Mouse (Mus musculus) lung, embryonic 15.5 days (tissue): Measurements from ENCODE around the gene Stx4a. TPM values are rescaled to one million over a fixed set of nuclear protein-coding genes. Genes with fewer than 3 reads are reported as not detected.

Source experiments
- ATAC-seq: fragments of 200-750 bp; cut with Nextera tagmentation; 2 replicates; pipeline ENCODE4 v1.8.0; 2017; ENCODE audit warnings: moderate number of reproducible peaks, borderline replicate concordance; ENCODE audit not compliant: low FRiP score, low TSS enrichment; ENCODE audit errors: extremely low read depth
- H3K27ac ChIP-seq: fragments of 300-500 bp; sonication (generic); 2 replicates; pipeline ENCODE4 v1.5.1; 2015; ENCODE audit warnings: moderate library complexity, mild to moderate bottlenecking, inconsistent platforms
- H3K27me3 ChIP-seq: fragments of 300-500 bp; sonication (generic); 2 replicates; pipeline ENCODE4 v1.6.1; 2015; ENCODE audit warnings: inconsistent platforms
- H3K36me3 ChIP-seq: fragments of 300-500 bp; sonication (generic); 2 replicates; pipeline ENCODE4 v1.6.1; 2015; ENCODE audit warnings: inconsistent platforms
- H3K4me1 ChIP-seq: fragments of 300-500 bp; sonication (generic); 2 replicates; pipeline ENCODE4 v1.6.1; 2015; ENCODE audit warnings: inconsistent platforms
- H3K4me2 ChIP-seq: fragments of 300-500 bp; sonication (generic); 2 replicates; pipeline ENCODE4 v1.6.1; 2015; ENCODE audit warnings: inconsistent platforms, mild to moderate bottlenecking, moderate library complexity
- H3K4me3 ChIP-seq: fragments of 300-500 bp; sonication (generic); 2 replicates; pipeline ENCODE4 v1.5.1; 2015; ENCODE audit warnings: mild to moderate bottlenecking, inconsistent platforms
- H3K9ac ChIP-seq: fragments of 300-500 bp; sonication (generic); 2 replicates; pipeline ENCODE4 v1.6.1; 2015; ENCODE audit warnings: inconsistent platforms
- H3K9me3 ChIP-seq: fragments of 300-500 bp; sonication (generic); 2 replicates; pipeline ENCODE4 v1.6.1; 2016; ENCODE audit warnings: inconsistent platforms
- WGBS: fragments of 180-500 bp; shearing (Covaris S2); methylation state at CpG from one replicate; pipeline ENCODE4 v1.1.7; 2015; 5-methylcytosine and 5-hydroxymethylcytosine counted together
- polyA plus RNA-seq: library from polyadenylated mRNA; unstranded; fragments of >200 nt; fragmentation: Nextera tagmentation; extraction: Ambion mirVana; gene quantifications from 2 replicates; pipeline ENCODE4 v1.2.1, GENCODE M21; 2015

Gene Stx4a
- polyA plus RNA-seq, 1 experiment from 2014 or later, result 43.2 TPM

GRCm38 (mm10) chr7:127800435-127801009, 23.6 kb upstream of the Stx4a start, which contains the start of gene Hsd3b7:
Gene Hsd3b7 (plus strand): TSS chr7:127800604.
- Histone ChIP-seq H3K9me3 (no peaks in the 10 kb centered on the region), H3K27me3 (no peaks in the 10 kb centered on the region), H3K4me2 (peak within 1 kb of the TSS; percentile 52), H3K27ac (0 out of 2 replicates have a peak within 1 kb of the TSS, but pooled peaks have one; percentile 13), H3K4me1 (peaks cover 12% of the 10 kb centered on the region), H3K36me3 (peaks cover 46% of the 10 kb centered on the region), H3K9ac (peak within 1 kb of the TSS; percentile 18; the same call in 1 of the 2 replicates), H3K4me3 (peak within 1 kb of the TSS; percentile 31)
- WGBS, result 22% methylated on average over 6 of the region's 6 CpGs
- peak; percentile 89 for ATAC-seq

- H3K27me3 ChIP-seq, result no peaks in the 10 kb centered on the region
- peaks cover 12% of the 10 kb centered on the region for H3K4me1 ChIP-seq
- H3K4me2 ChIP-seq, result peak overlapping the region; percentile 52
- peaks cover 40% of the 10 kb centered on the region for H3K36me3 ChIP-seq
- peak overlapping the region; percentile 31 for H3K4me3 ChIP-seq
- H3K27ac ChIP-seq, result 0 out of 2 replicates have a peak overlapping the region, but pooled peaks have one; percentile 13
- WGBS, result 90% methylated on average over 8 of the region's 8 CpGs
- ATAC-seq, result no peak
- H3K9me3 ChIP-seq, result no peaks in the 10 kb centered on the region
- H3K9ac ChIP-seq, result peak overlapping the region; percentile 18; the same call in 1 of the 2 replicates
Observed at GRCm38 (mm10) chr7:127801010-127801621, 23.0 kb upstream of the Stx4a start.

- H3K36me3 ChIP-seq, result peaks cover 28% of the 10 kb centered on the region
- H3K4me1 ChIP-seq, result peaks cover 12% of the 10 kb centered on the region
- no peak for ATAC-seq
- H3K27me3 ChIP-seq, result no peaks in the 10 kb centered on the region
- H3K9ac ChIP-seq, result no peak overlapping the region
- H3K4me2 ChIP-seq, result no peak overlapping the region
- no peak overlapping the region for H3K27ac ChIP-seq
- WGBS, result 89% methylated on average over 17 of the region's 17 CpGs
- no peak overlapping the region for H3K4me3 ChIP-seq
- no peaks in the 10 kb centered on the region for H3K9me3 ChIP-seq
Observed at GRCm38 (mm10) chr7:127802313-127802712, 21.8 kb upstream of the Stx4a start.

DNA sequence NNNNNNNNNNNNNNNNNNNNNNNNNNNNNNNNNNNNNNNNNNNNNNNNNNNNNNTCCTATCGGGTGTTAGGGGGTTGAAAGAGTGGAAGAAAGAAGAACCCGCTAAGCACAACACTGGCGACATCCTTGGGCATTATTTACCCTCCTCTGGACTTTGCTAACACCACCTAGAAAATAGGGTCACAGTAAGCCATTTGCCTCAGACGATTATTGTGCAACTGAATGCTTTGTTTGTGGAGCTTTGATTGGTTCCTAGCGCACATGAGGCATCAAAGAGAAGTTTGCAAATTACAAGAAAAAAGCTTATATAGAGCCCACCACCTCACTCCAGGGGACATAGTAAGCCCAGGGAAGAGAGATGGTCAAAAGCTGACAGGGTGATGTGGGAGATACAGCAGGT, 15.3 kb upstream of the Stx4a start:
- WGBS, result 65% methylated on average over 5 of the region's 5 CpGs

GRCm38 (mm10) chr7:127809846-127810245, 14.2 kb upstream of the Stx4a start:
- H3K27me3 ChIP-seq, result no peaks in the 10 kb centered on the region
- H3K27ac ChIP-seq, result no peak overlapping the region
- no peak overlapping the region for H3K9ac ChIP-seq
- no peak overlapping the region for H3K4me2 ChIP-seq
- 97% methylated on average over 1 of the region's 1 CpGs for WGBS
- 0 out of 2 replicates have a peak, but pooled peaks cover 4% of the 10 kb centered on the region for H3K4me1 ChIP-seq
- no peaks in the 10 kb centered on the region for H3K36me3 ChIP-seq
- ATAC-seq, result no peak
- H3K9me3 ChIP-seq, result no peaks in the 10 kb centered on the region
- no peak overlapping the region for H3K4me3 ChIP-seq

More for the DNA sequence above, 15.3 kb upstream of the Stx4a start:
- ATAC-seq, result no peak
- Histone ChIP-seq H3K4me2 (no peak overlapping the region), H3K27me3 (no peaks in the 10 kb centered on the region), H3K36me3 (no peaks in the 10 kb centered on the region), H3K9ac (no peak overlapping the region), H3K4me3 (no peak overlapping the region), H3K4me1 (no peaks in the 10 kb centered on the region), H3K27ac (no peak overlapping the region), H3K9me3 (no peaks in the 10 kb centered on the region)

DNA sequence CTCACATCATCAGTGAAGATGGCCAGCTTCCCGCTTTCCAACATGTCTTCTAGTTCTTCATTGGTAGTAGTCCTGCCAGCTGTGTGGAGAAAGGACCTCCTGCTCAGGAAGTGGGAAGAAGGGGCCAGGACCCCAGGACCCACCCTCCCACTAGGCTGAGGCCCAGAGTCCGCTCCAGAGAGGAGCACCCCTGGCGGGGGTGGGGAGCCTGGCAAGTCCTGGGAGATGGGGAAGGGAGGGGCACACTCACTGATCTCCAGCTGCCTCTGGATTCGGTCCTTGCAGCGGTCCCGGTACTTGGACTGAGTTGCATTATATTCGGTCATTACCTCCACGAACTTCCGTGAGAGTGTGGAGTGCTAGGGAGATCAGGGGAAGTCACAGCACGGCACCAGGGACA, 13.4 kb upstream of the Stx4a start:
- Histone ChIP-seq H3K9ac (no peak overlapping the region), H3K36me3 (no peaks in the 10 kb centered on the region), H3K27ac (no peak overlapping the region), H3K4me3 (no peak overlapping the region), H3K27me3 (no peaks in the 10 kb centered on the region), H3K9me3 (no peaks in the 10 kb centered on the region), H3K4me1 (0 out of 2 replicates have a peak, but pooled peaks cover 4% of the 10 kb centered on the region), H3K4me2 (no peak overlapping the region)
- ATAC-seq, result no peak
- WGBS, result 77% methylated on average over 10 of the region's 10 CpGs

GRCm38 (mm10) chr7:127811240-127811639, 12.9 kb upstream of the Stx4a start:
- Histone ChIP-seq H3K27me3 (no peaks in the 10 kb centered on the region), H3K9me3 (no peaks in the 10 kb centered on the region), H3K4me2 (no peak overlapping the region), H3K4me3 (no peak overlapping the region), H3K27ac (no peak overlapping the region), H3K4me1 (0 out of 2 replicates have a peak, but pooled peaks cover 4% of the 10 kb centered on the region), H3K9ac (no peak overlapping the region), H3K36me3 (no peaks in the 10 kb centered on the region)
- no peak for ATAC-seq
- 78% methylated on average over 4 of the region's 4 CpGs for WGBS

DNA sequence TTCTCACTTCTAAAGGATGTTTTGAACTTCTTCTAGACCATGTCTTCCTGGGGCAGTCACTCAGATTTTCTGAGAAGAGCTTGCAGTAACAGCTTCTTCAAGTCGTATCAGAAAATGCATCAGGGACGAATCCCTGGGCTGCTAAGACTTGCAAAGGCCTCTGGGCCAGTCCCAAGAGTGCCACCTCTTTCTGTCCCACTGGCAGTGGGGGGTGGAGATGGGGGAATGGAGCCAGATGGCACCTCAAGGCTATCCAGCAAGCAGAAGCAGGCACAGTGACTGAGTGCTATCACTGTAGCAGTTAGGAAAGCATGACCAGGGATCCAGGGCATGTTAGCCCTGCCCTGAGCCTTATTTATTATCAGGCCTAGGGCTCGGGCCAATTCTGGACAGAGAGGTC, 11.8 kb upstream of the Stx4a start:
- 76% methylated on average over 3 of the region's 3 CpGs for WGBS
- no peak for ATAC-seq

GRCm38 (mm10) chr7:127813821-127814220, 10.3 kb upstream of the Stx4a start:
- Histone ChIP-seq H3K4me3 (no peak overlapping the region), H3K36me3 (no peaks in the 10 kb centered on the region), H3K9me3 (no peaks in the 10 kb centered on the region), H3K27ac (peak overlapping the region; percentile 31; the same call in 1 of the 2 replicates), H3K4me2 (peak overlapping the region; percentile 30; the same call in 1 of the 2 replicates), H3K4me1 (0 out of 2 replicates have a peak, but pooled peaks cover 4% of the 10 kb centered on the region), H3K27me3 (no peaks in the 10 kb centered on the region), H3K9ac (no peak overlapping the region)
- WGBS, result 67% methylated on average over 4 of the region's 4 CpGs
- ATAC-seq, result no peak

More for the DNA sequence above, 11.8 kb upstream of the Stx4a start:
- Histone ChIP-seq H3K4me1 (0 out of 2 replicates have a peak, but pooled peaks cover 4% of the 10 kb centered on the region), H3K36me3 (no peaks in the 10 kb centered on the region), H3K27ac (no peak overlapping the region), H3K27me3 (no peaks in the 10 kb centered on the region), H3K4me2 (no peak overlapping the region), H3K9me3 (no peaks in the 10 kb centered on the region), H3K9ac (no peak overlapping the region), H3K4me3 (no peak overlapping the region)

GRCm38 (mm10) chr7:127814241-127814921, 9.7 kb upstream of the Stx4a start:
- no peak overlapping the region for H3K4me3 ChIP-seq
- H3K27ac ChIP-seq, result peak overlapping the region; percentile 31; the same call in 1 of the 2 replicates
- peak overlapping the region; percentile 30; the same call in 1 of the 2 replicates for H3K4me2 ChIP-seq
- no peak for ATAC-seq
- H3K27me3 ChIP-seq, result no peaks in the 10 kb centered on the region
- 0 out of 2 replicates have a peak, but pooled peaks cover 4% of the 10 kb centered on the region for H3K4me1 ChIP-seq
- no peaks in the 10 kb centered on the region for H3K36me3 ChIP-seq
- 66% methylated on average over 19 of the region's 19 CpGs for WGBS
- H3K9me3 ChIP-seq, result no peaks in the 10 kb centered on the region
- no peak overlapping the region for H3K9ac ChIP-seq

- no peak for ATAC-seq
Observed at GRCm38 (mm10) chr7:127815116-127815665, 8.9 kb upstream of the Stx4a start.

More at GRCm38 (mm10) chr7:127815116-127815665, 8.9 kb upstream of the Stx4a start:
- 0 out of 2 replicates have a peak, but pooled peaks cover 4% of the 10 kb centered on the region for H3K4me1 ChIP-seq
- H3K4me2 ChIP-seq, result no peak overlapping the region
- H3K27ac ChIP-seq, result no peak overlapping the region
- no peak overlapping the region for H3K4me3 ChIP-seq
- H3K9me3 ChIP-seq, result no peaks in the 10 kb centered on the region
- 81% methylated on average over 15 of the region's 15 CpGs for WGBS
- H3K9ac ChIP-seq, result no peak overlapping the region
- no peaks in the 10 kb centered on the region for H3K27me3 ChIP-seq
- no peaks in the 10 kb centered on the region for H3K36me3 ChIP-seq
